Mouse (Mus musculus): ENCODE data around the gene Pcnx. TPM values are rescaled to one million over a fixed set of nuclear protein-coding genes. Genes with fewer than 3 reads are reported as not detected.

Gene Pcnx
- polyA plus RNA-seq, 1 experiment from 2014 or later: 19.5 TPM

DNA sequence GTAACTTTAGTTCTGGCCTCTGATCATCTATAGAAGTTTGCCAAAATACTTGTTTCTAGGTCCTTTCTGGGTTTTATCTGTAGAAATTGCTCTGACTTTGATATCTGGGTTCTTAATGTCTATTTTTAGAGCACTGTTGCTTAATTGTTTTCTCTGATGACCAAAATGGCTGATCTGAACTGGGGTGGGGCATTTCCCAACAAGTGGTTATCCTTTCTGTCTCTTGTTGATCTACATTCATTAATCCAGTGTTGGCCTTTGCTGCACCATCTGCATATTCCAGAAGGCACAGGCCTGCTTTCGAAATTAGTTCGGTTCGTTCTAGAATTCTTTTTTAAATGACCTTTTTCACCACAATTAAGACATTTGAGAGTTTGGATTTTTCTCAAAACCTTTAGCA lies 20.3 kb downstream of the Pcnx start:
- Histone ChIP-seq H3K9ac (ENCODE audit: low read depth, low read length) (no peak overlapping the region), H3K4me3 (ENCODE audit: low read length) (no peak overlapping the region), H3K4me1 (ENCODE audit: control insufficient read depth, insufficient read depth, low read length) (0 out of 2 replicates have a peak, but pooled peaks cover 7% of the 10 kb centered on the region), H3K9me3 (ENCODE audit: control insufficient read depth, low read length) (no peaks in the 10 kb centered on the region; the same call in 1 of the 2 replicates), H3K36me3 (ENCODE audit: control insufficient read depth, insufficient read depth, low read length) (no peaks in the 10 kb centered on the region), H3K27me3 (ENCODE audit: control insufficient read depth, insufficient read depth, low read length) (no peaks in the 10 kb centered on the region), H3K4me2 (replicated peaks; ENCODE audit: low read depth, low read length) (no peak overlapping the region), H3K27ac (ENCODE audit: low read depth, low read length) (no peak overlapping the region)
- ATAC-seq (ENCODE audit: low FRiP score, low TSS enrichment): no peak
- 99% methylated on average over 3 of the region's 3 CpGs for WGBS

DNA sequence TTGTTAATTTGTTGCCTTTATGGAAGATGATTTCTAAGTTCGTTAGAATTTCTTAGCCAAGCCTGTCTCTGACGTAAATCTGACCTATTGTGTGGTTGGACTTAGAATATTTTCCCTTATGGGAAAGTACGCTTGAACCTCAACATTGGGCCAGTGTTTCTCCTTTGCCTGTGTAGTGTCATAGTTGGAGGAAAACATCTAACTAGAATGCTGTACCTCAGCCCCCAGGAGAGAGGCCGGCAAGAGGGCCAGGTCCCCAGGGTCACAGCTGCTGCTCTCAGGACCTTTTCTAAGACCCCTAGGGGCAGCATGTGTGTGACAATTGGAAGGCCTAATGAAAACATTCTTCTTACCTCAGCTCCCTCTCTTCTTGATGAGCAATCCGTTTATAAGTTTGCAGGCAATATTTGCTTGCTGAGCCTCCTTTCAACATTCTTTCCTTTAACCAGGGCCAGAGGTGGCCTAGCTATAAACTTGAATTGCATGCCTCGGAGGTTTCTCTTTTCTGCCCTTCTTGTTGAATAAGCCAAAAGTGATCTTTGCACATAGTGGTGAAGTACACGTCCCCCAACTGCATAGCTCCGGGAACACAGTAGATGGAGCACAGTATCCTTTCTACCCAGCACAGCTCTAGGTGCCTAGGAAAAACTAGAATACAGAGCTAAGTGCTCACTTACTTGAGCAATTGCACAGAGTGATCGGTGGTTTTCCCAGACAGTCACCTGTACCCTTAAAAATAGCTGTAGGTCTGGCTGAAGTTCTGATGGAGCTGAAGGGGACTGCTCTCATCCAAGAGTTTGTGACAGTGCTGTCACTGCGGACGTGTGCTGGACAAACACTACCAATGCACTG lies 23.7 kb downstream of the Pcnx start:
- Histone ChIP-seq H3K9ac (ENCODE audit: low read depth, low read length) (no peak overlapping the region), H3K4me1 (ENCODE audit: control insufficient read depth, insufficient read depth, low read length) (0 out of 2 replicates have a peak, but pooled peaks cover 7% of the 10 kb centered on the region), H3K36me3 (ENCODE audit: control insufficient read depth, insufficient read depth, low read length) (no peaks in the 10 kb centered on the region), H3K4me2 (replicated peaks; ENCODE audit: low read depth, low read length) (no peak overlapping the region), H3K4me3 (ENCODE audit: low read length) (no peak overlapping the region), H3K27me3 (ENCODE audit: control insufficient read depth, insufficient read depth, low read length) (no peaks in the 10 kb centered on the region), H3K27ac (ENCODE audit: low read depth, low read length) (no peak overlapping the region), H3K9me3 (ENCODE audit: control insufficient read depth, low read length) (no peaks in the 10 kb centered on the region; the same call in 1 of the 2 replicates)
- WGBS: 60% methylated on average over 11 of the region's 11 CpGs
- ATAC-seq (ENCODE audit: low FRiP score, low TSS enrichment): no peak

DNA sequence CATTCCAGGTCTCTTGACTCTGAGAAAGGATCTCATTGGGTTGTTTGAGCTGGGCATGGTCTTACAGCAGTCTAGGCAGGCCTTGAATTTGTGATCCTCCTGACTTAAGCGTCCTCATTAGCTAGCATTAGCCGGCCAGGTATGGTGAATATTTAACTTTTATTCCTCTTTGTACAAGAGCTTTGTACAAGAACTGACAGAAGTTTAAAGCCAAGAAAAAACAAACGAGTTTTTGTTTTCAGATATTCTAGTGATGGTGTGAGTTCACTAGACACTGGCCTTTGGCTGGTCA lies 24.2 kb downstream of the Pcnx start:
- Histone ChIP-seq H3K9ac (ENCODE audit: low read depth, low read length) (no peak overlapping the region), H3K4me1 (ENCODE audit: control insufficient read depth, insufficient read depth, low read length) (0 out of 2 replicates have a peak, but pooled peaks cover 7% of the 10 kb centered on the region), H3K36me3 (ENCODE audit: control insufficient read depth, insufficient read depth, low read length) (no peaks in the 10 kb centered on the region), H3K4me2 (replicated peaks; ENCODE audit: low read depth, low read length) (no peak overlapping the region), H3K9me3 (ENCODE audit: control insufficient read depth, low read length) (no peaks in the 10 kb centered on the region; the same call in 1 of the 2 replicates), H3K4me3 (ENCODE audit: low read length) (no peak overlapping the region), H3K27ac (ENCODE audit: low read depth, low read length) (no peak overlapping the region), H3K27me3 (ENCODE audit: control insufficient read depth, insufficient read depth, low read length) (no peaks in the 10 kb centered on the region)
- WGBS: 66% methylated on average over 3 of the region's 3 CpGs
- no peak for ATAC-seq (ENCODE audit: low FRiP score, low TSS enrichment)

- Histone ChIP-seq H3K27me3 (ENCODE audit: control insufficient read depth, insufficient read depth, low read length) (no peaks in the 10 kb centered on the region), H3K4me3 (ENCODE audit: low read length) (no peak overlapping the region), H3K4me1 (ENCODE audit: control insufficient read depth, insufficient read depth, low read length) (0 out of 2 replicates have a peak, but pooled peaks cover 7% of the 10 kb centered on the region), H3K9me3 (ENCODE audit: control insufficient read depth, low read length) (no peaks in the 10 kb centered on the region), H3K27ac (ENCODE audit: low read depth, low read length) (no peak overlapping the region), H3K4me2 (replicated peaks; ENCODE audit: low read depth, low read length) (no peak overlapping the region), H3K36me3 (ENCODE audit: control insufficient read depth, insufficient read depth, low read length) (no peaks in the 10 kb centered on the region), H3K9ac (ENCODE audit: low read depth, low read length) (no peak overlapping the region)
- no peak for ATAC-seq (ENCODE audit: low FRiP score, low TSS enrichment)
- 69% methylated on average over 5 of the region's 5 CpGs for WGBS
Observed at GRCm38 (mm10) chr12:81884983-81885382, 25.2 kb downstream of the Pcnx start.

GRCm38 (mm10) chr12:81885982-81886381 lies 26.2 kb downstream of the Pcnx start:
- no peak overlapping the region for H3K9ac ChIP-seq (ENCODE audit: low read depth, low read length)
- ATAC-seq (ENCODE audit: low FRiP score, low TSS enrichment): no peak
- WGBS: 63% methylated on average over 4 of the region's 4 CpGs
- no peak overlapping the region for H3K4me3 ChIP-seq (ENCODE audit: low read length)
- no peaks in the 10 kb centered on the region for H3K27me3 ChIP-seq (ENCODE audit: control insufficient read depth, insufficient read depth, low read length)
- H3K36me3 ChIP-seq (ENCODE audit: control insufficient read depth, insufficient read depth, low read length): no peaks in the 10 kb centered on the region
- H3K27ac ChIP-seq (ENCODE audit: low read depth, low read length): no peak overlapping the region
- 0 out of 2 replicates have a peak, but pooled peaks cover 7% of the 10 kb centered on the region for H3K4me1 ChIP-seq (ENCODE audit: control insufficient read depth, insufficient read depth, low read length)
- H3K4me2 ChIP-seq (replicated peaks; ENCODE audit: low read depth, low read length): no peak overlapping the region
- no peaks in the 10 kb centered on the region for H3K9me3 ChIP-seq (ENCODE audit: control insufficient read depth, low read length)

- Histone ChIP-seq H3K4me2 (replicated peaks; ENCODE audit: low read depth, low read length) (no peak overlapping the region), H3K4me3 (ENCODE audit: low read length) (no peak overlapping the region), H3K27me3 (ENCODE audit: control insufficient read depth, insufficient read depth, low read length) (no peaks in the 10 kb centered on the region), H3K9me3 (ENCODE audit: control insufficient read depth, low read length) (no peaks in the 10 kb centered on the region), H3K27ac (ENCODE audit: low read depth, low read length) (no peak overlapping the region), H3K9ac (ENCODE audit: low read depth, low read length) (no peak overlapping the region), H3K36me3 (ENCODE audit: control insufficient read depth, insufficient read depth, low read length) (no peaks in the 10 kb centered on the region), H3K4me1 (ENCODE audit: control insufficient read depth, insufficient read depth, low read length) (0 out of 2 replicates have a peak, but pooled peaks cover 3% of the 10 kb centered on the region)
- no peak for ATAC-seq (ENCODE audit: low FRiP score, low TSS enrichment)
- 96% methylated on average over 5 of the region's 5 CpGs for WGBS
Observed at GRCm38 (mm10) chr12:81888954-81889353, 29.1 kb downstream of the Pcnx start.

DNA sequence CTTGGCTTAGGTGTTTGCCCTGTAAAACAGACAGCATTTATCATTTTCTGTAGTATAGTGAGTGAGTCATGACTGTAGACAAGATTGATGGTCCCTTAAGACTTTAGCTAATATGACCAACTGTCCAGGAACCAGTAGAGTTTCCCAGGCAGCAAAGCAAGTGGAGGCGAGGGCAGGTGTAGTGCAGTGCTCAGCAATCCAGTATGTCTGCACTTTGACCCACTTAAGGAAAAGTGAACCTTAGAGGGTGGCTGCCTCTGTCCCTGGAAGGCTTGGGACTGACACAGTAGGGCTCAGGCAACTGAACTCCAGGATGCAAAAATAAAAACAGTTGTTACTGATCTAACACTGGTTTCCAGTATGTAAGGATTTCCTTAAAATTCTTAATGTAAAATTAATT lies 32.1 kb downstream of the Pcnx start:
- no peak overlapping the region for H3K4me3 ChIP-seq (ENCODE audit: low read length)
- no peak for ATAC-seq (ENCODE audit: low FRiP score, low TSS enrichment)
- 82% methylated on average over 1 of the region's 1 CpGs for WGBS
- H3K4me1 ChIP-seq (ENCODE audit: control insufficient read depth, insufficient read depth, low read length): no peaks in the 10 kb centered on the region
- H3K4me2 ChIP-seq (replicated peaks; ENCODE audit: low read depth, low read length): no peak overlapping the region
- H3K9ac ChIP-seq (ENCODE audit: low read depth, low read length): no peak overlapping the region
- H3K36me3 ChIP-seq (ENCODE audit: control insufficient read depth, insufficient read depth, low read length): peaks cover 12% of the 10 kb centered on the region; the same call in 1 of the 2 replicates
- H3K9me3 ChIP-seq (ENCODE audit: control insufficient read depth, low read length): no peaks in the 10 kb centered on the region
- no peaks in the 10 kb centered on the region for H3K27me3 ChIP-seq (ENCODE audit: control insufficient read depth, insufficient read depth, low read length)
- H3K27ac ChIP-seq (ENCODE audit: low read depth, low read length): no peak overlapping the region

DNA sequence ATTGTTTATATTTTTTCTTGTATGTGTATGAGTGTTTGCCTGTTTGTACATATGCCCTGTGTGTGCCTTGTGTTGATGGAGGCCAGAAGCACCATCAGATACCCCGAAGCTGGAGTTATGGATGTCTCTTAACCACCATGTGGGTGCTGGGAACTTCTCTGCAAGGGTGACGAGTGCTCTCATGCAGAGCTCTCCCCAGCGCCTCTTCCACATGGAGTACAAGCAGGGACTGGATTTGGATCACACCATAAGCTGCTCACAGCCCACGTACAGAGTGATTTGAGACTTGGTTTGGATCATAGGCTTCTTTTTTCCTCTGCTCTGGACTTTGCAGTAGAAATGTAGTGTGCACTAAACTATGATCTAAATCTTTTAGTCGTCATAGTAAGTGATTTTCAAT lies 34.5 kb downstream of the Pcnx start:
- Histone ChIP-seq H3K27me3 (ENCODE audit: control insufficient read depth, insufficient read depth, low read length) (no peaks in the 10 kb centered on the region), H3K4me1 (ENCODE audit: control insufficient read depth, insufficient read depth, low read length) (no peaks in the 10 kb centered on the region), H3K27ac (ENCODE audit: low read depth, low read length) (no peak overlapping the region), H3K36me3 (ENCODE audit: control insufficient read depth, insufficient read depth, low read length) (peaks cover 16% of the 10 kb centered on the region; the same call in 1 of the 2 replicates), H3K4me2 (replicated peaks; ENCODE audit: low read depth, low read length) (no peak overlapping the region), H3K9ac (ENCODE audit: low read depth, low read length) (no peak overlapping the region), H3K9me3 (ENCODE audit: control insufficient read depth, low read length) (no peaks in the 10 kb centered on the region), H3K4me3 (ENCODE audit: low read length) (no peak overlapping the region)
- 87% methylated on average over 5 of the region's 5 CpGs for WGBS
- no peak for ATAC-seq (ENCODE audit: low FRiP score, low TSS enrichment)

GRCm38 (mm10) chr12:81895986-81896385 lies 36.2 kb downstream of the Pcnx start:
- H3K9ac ChIP-seq (ENCODE audit: low read depth, low read length): no peak overlapping the region
- H3K36me3 ChIP-seq (ENCODE audit: control insufficient read depth, insufficient read depth, low read length): peaks cover 16% of the 10 kb centered on the region; the same call in 1 of the 2 replicates
- no peak overlapping the region for H3K4me2 ChIP-seq (replicated peaks; ENCODE audit: low read depth, low read length)
- H3K9me3 ChIP-seq (ENCODE audit: control insufficient read depth, low read length): no peaks in the 10 kb centered on the region
- no peak overlapping the region for H3K4me3 ChIP-seq (ENCODE audit: low read length)
- no peak for ATAC-seq (ENCODE audit: low FRiP score, low TSS enrichment)
- H3K4me1 ChIP-seq (ENCODE audit: control insufficient read depth, insufficient read depth, low read length): no peaks in the 10 kb centered on the region
- H3K27ac ChIP-seq (ENCODE audit: low read depth, low read length): no peak overlapping the region
- 95% methylated on average over 6 of the region's 6 CpGs for WGBS
- no peaks in the 10 kb centered on the region for H3K27me3 ChIP-seq (ENCODE audit: control insufficient read depth, insufficient read depth, low read length)
